Mouse (Mus musculus): ENCODE results near the gene Eif2ak4. TPM values are rescaled to one million over a fixed set of nuclear protein-coding genes. Genes with fewer than 3 reads are reported as not detected.

The Eif2ak4 gene
- polyA plus RNA-seq, 1 experiment from 2014 or later: 9.5 TPM

DNA sequence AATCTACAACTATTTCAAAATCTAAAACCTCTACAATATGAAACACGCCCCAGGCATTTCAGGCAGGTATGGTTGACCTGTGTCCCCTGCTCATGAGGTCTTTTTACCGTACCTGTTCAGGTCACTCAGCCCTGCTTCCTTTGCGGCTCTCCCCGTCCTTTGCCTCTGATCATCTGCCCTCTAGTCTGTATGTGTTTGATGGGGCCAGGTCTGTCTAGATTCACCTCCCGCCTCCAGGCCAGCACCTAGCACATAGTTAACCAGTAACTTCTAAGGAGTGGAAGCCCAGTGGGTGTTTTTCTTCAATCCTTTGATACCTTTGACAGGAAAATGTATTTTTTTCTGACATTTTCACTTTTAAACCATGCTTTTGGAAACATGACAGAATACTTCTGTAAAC is 11.3 kb downstream of the Eif2ak4 start:
- H3K4me1 ChIP-seq (replicated peaks; ENCODE audit: control insufficient read depth, insufficient read depth, low read length): no peaks in the 10 kb centered on the region
- no peak for DNase-seq (ENCODE audit: low spot score)
- no peak overlapping the region for H3K4me3 ChIP-seq (replicated peaks; ENCODE audit: low read length)
- peaks cover 4% of the 10 kb centered on the region; the same call in 1 of the 2 replicates for H3K9me3 ChIP-seq (ENCODE audit: control insufficient read depth, low read length)
- H3K27ac ChIP-seq: no peak overlapping the region
- peaks cover 4% of the 10 kb centered on the region; the same call in 1 of the 2 replicates for H3K36me3 ChIP-seq (replicated peaks; ENCODE audit: control insufficient read depth, insufficient read depth)
- H3K4me2 ChIP-seq (replicated peaks): no peak overlapping the region
- WGBS: 94% methylated on average over 5 of the region's 5 CpGs
- H3K27me3 ChIP-seq (ENCODE audit: control insufficient read depth, insufficient read depth, low read length): no peaks in the 10 kb centered on the region
- no peak overlapping the region for H3K9ac ChIP-seq
- ATAC-seq (ENCODE audit: low FRiP score): no peak

DNA sequence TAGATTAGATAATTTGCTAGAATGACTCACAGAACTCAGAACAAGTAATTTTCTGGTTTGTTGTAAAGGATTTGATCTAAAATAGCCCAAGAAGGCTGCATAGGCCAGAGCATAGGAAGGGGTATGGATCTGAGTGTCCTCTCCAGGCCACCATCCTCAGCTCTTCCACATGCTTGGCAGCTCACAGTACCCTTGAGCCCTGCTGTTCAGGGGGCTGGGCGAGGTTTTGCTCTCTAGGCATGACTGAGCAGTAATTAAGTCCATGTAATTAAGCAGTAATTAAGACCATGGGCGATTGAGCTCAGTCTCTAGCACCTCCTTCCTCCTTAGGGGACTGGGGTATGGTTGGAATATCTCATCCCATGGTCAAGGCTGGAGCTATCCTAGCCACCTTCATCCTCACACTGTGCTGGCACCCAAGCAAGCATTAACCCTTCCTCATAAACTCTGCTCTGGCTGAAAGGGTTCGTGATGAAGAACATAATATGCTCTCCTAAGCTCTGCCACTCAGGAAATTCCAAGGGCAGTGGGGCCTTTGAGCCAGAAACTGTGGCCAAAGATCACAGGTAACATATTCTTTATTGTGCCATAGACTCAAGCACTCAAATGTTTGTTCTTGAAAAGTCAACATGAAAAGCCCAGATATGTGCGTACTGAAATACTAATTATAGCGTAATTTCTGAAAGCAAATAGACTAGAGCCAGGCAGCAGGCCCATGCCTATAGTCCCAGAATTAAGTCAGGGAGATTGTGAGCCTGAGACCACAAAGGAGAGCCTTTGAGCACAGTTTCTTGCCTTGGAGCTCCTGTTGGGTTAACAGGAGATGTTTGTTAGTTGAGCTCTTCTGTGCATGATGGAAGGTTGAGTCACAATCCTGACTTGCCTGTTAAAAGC is 13.7 kb downstream of the Eif2ak4 start:
- Histone ChIP-seq H3K36me3 (replicated peaks; ENCODE audit: control insufficient read depth, insufficient read depth) (peaks cover 9% of the 10 kb centered on the region), H3K27ac (no peak overlapping the region), H3K4me3 (replicated peaks; ENCODE audit: low read length) (no peak overlapping the region), H3K9ac (no peak overlapping the region), H3K9me3 (ENCODE audit: control insufficient read depth, low read length) (no peaks in the 10 kb centered on the region), H3K4me2 (replicated peaks) (no peak overlapping the region), H3K4me1 (replicated peaks; ENCODE audit: control insufficient read depth, insufficient read depth, low read length) (0 out of 2 replicates have a peak, but pooled peaks cover 3% of the 10 kb centered on the region), H3K27me3 (ENCODE audit: control insufficient read depth, insufficient read depth, low read length) (no peaks in the 10 kb centered on the region)
- WGBS: 80% methylated on average over 5 of the region's 5 CpGs
- ATAC-seq (ENCODE audit: low FRiP score) (no peak; the same call in 1 of the 2 replicates), DNase-seq (ENCODE audit: low spot score) (no peak)

DNA sequence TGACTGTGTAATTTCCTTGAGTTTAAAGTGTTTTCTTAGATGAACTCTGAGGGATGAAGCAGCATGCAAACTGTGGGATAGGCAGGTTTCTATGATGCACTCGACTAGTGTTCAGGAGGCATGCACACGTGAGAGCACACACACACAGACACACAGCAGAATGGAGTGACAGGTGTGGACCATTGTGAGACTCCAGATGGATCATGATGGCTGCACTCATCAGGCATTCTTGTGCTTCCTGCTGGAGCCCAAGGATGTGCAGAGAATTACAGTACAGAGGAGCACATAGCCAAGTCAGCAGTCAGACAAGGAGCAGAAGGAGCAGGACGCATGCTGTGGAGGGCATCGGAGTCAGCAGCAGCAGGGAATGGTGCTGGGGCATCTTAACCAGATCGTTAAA is 15.9 kb downstream of the Eif2ak4 start:
- ATAC-seq (ENCODE audit: low FRiP score): 0 out of 2 replicates have a peak, but pooled peaks have one; percentile 46
- H3K27ac ChIP-seq: no peak overlapping the region
- H3K9me3 ChIP-seq (ENCODE audit: control insufficient read depth, low read length): no peaks in the 10 kb centered on the region
- WGBS: 81% methylated on average over 5 of the region's 5 CpGs
- H3K4me2 ChIP-seq (replicated peaks): no peak overlapping the region
- H3K27me3 ChIP-seq (ENCODE audit: control insufficient read depth, insufficient read depth, low read length): no peaks in the 10 kb centered on the region
- no peak overlapping the region for H3K9ac ChIP-seq
- 0 out of 2 replicates have a peak, but pooled peaks cover 3% of the 10 kb centered on the region for H3K4me1 ChIP-seq (replicated peaks; ENCODE audit: control insufficient read depth, insufficient read depth, low read length)
- peaks cover 9% of the 10 kb centered on the region for H3K36me3 ChIP-seq (replicated peaks; ENCODE audit: control insufficient read depth, insufficient read depth)
- no peak for DNase-seq (ENCODE audit: low spot score)
- no peak overlapping the region for H3K4me3 ChIP-seq (replicated peaks; ENCODE audit: low read length)

DNA sequence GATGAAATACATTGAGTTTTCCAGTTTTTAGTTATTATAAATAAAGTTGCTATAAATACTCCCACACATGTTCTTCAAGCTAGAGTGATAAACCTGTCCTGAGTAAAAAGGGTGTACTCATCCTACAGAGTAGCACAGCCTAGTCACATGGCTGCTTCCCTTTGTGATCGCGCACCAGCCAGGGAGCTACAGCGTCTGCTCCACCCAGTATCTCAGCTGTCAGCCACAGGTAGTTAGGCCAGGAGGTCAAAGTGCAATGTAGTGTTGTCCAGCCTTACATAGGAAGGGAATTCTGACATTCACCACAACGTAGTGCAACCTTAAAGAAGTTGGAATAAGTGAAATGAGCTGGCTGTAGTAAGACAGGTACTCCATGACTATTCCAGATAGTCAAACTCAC is 17.1 kb downstream of the Eif2ak4 start:
- no peak for DNase-seq (ENCODE audit: low spot score)
- Histone ChIP-seq H3K27ac (no peak overlapping the region), H3K4me1 (replicated peaks; ENCODE audit: control insufficient read depth, insufficient read depth, low read length) (0 out of 2 replicates have a peak, but pooled peaks cover 3% of the 10 kb centered on the region), H3K9ac (no peak overlapping the region), H3K4me3 (replicated peaks; ENCODE audit: low read length) (no peak overlapping the region), H3K4me2 (replicated peaks) (no peak overlapping the region), H3K9me3 (ENCODE audit: control insufficient read depth, low read length) (no peaks in the 10 kb centered on the region), H3K36me3 (replicated peaks; ENCODE audit: control insufficient read depth, insufficient read depth) (peaks cover 9% of the 10 kb centered on the region), H3K27me3 (ENCODE audit: control insufficient read depth, insufficient read depth, low read length) (no peaks in the 10 kb centered on the region)
- ATAC-seq (ENCODE audit: low FRiP score): no peak
- WGBS: 80% methylated on average over 4 of the region's 4 CpGs

DNA sequence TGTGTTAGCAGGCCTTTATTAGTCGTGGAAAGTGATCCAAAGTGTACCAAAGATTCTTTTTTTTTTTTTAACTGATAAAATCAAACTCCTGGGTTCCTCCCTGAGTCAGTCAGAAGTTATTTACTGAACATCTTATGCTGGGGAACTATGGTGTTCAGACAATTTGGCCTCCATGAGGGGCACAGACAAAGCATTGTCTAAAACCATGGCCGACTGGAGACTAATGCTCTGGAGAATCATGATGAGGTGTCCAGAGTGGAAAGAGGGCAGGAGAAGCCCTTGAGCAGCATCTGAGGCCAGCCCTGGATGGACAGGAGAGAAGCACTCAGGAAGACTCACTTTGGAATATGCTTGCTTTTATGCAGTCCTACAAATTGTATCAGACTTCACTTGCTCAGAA is 18.4 kb downstream of the Eif2ak4 start:
- DNase-seq (ENCODE audit: low spot score) (no peak), ATAC-seq (ENCODE audit: low FRiP score) (no peak)
- no peak overlapping the region for H3K4me2 ChIP-seq (replicated peaks)
- peaks cover 14% of the 10 kb centered on the region for H3K36me3 ChIP-seq (replicated peaks; ENCODE audit: control insufficient read depth, insufficient read depth)
- H3K9me3 ChIP-seq (ENCODE audit: control insufficient read depth, low read length): no peaks in the 10 kb centered on the region
- no peak overlapping the region for H3K27ac ChIP-seq
- H3K4me3 ChIP-seq (replicated peaks; ENCODE audit: low read length): no peak overlapping the region
- 78% methylated on average over 2 of the region's 2 CpGs for WGBS
- H3K9ac ChIP-seq: no peak overlapping the region
- H3K4me1 ChIP-seq (replicated peaks; ENCODE audit: control insufficient read depth, insufficient read depth, low read length): 0 out of 2 replicates have a peak, but pooled peaks cover 3% of the 10 kb centered on the region
- no peaks in the 10 kb centered on the region for H3K27me3 ChIP-seq (ENCODE audit: control insufficient read depth, insufficient read depth, low read length)

DNA sequence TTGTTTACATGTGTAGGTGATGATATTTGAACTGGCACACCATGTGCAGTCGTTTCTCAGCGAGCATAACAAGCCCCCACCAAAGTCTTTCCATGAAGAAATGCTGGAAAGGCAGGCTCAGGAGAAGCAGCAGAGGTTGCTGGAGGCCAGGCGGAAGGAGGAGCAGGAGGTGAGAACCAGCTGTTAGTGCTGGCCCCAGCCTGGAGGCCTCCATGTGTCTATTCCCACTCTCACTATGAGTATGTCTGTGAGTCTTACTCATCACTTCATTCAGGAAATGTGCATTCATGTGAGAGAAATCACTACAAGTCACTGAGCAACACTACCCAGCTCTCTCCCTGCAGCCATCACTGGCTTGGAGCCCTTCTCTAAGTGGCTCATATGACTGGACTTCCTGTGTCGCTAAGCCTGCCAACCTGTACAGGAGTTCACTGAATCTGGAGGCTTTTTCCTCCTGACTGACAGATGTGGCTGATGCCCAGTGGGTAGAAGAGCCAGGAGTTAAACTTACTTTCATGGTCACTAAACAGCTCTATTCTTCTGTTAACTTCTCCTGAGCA is 20.0 kb downstream of the Eif2ak4 start:
- Histone ChIP-seq H3K27ac (no peak overlapping the region), H3K9ac (no peak overlapping the region), H3K9me3 (ENCODE audit: control insufficient read depth, low read length) (no peaks in the 10 kb centered on the region), H3K4me2 (replicated peaks) (no peak overlapping the region), H3K36me3 (replicated peaks; ENCODE audit: control insufficient read depth, insufficient read depth) (peaks cover 28% of the 10 kb centered on the region), H3K27me3 (ENCODE audit: control insufficient read depth, insufficient read depth, low read length) (no peaks in the 10 kb centered on the region), H3K4me3 (replicated peaks; ENCODE audit: low read length) (no peak overlapping the region), H3K4me1 (replicated peaks; ENCODE audit: control insufficient read depth, insufficient read depth, low read length) (0 out of 2 replicates have a peak, but pooled peaks cover 3% of the 10 kb centered on the region)
- ATAC-seq (ENCODE audit: low FRiP score): no peak
- WGBS: 87% methylated on average over 4 of the region's 4 CpGs
- no peak for DNase-seq (ENCODE audit: low spot score)

DNA sequence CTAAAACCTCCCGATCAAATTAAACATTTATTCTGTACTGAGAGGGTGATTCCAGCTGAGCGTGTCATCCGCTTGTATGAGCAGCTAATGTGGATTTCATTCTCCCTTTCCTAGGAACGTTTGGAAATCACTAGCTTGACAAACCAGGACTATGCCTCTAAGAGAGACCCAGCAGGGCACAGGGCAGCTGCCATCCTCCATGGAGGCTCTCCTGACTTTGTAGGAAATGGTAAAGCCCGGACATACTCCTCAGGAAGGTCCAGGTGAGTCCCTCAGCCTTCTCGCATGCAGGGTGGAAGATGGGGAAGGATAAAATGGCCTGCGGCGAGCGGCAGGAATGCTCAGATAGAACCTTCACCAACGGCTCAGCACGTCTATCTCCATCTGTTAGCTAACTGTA is 24.4 kb downstream of the Eif2ak4 start:
- peaks cover 35% of the 10 kb centered on the region for H3K36me3 ChIP-seq (replicated peaks; ENCODE audit: control insufficient read depth, insufficient read depth)
- no peak overlapping the region for H3K4me3 ChIP-seq (replicated peaks; ENCODE audit: low read length)
- no peak overlapping the region for H3K9ac ChIP-seq
- no peaks in the 10 kb centered on the region for H3K27me3 ChIP-seq (ENCODE audit: control insufficient read depth, insufficient read depth, low read length)
- H3K27ac ChIP-seq: no peak overlapping the region
- ATAC-seq (ENCODE audit: low FRiP score) (no peak), DNase-seq (ENCODE audit: low spot score) (no peak)
- H3K4me1 ChIP-seq (replicated peaks; ENCODE audit: control insufficient read depth, insufficient read depth, low read length): no peaks in the 10 kb centered on the region
- H3K9me3 ChIP-seq (ENCODE audit: control insufficient read depth, low read length): no peaks in the 10 kb centered on the region; the same call in 1 of the 2 replicates
- 95% methylated on average over 11 of the region's 11 CpGs for WGBS
- no peak overlapping the region for H3K4me2 ChIP-seq (replicated peaks)

DNA sequence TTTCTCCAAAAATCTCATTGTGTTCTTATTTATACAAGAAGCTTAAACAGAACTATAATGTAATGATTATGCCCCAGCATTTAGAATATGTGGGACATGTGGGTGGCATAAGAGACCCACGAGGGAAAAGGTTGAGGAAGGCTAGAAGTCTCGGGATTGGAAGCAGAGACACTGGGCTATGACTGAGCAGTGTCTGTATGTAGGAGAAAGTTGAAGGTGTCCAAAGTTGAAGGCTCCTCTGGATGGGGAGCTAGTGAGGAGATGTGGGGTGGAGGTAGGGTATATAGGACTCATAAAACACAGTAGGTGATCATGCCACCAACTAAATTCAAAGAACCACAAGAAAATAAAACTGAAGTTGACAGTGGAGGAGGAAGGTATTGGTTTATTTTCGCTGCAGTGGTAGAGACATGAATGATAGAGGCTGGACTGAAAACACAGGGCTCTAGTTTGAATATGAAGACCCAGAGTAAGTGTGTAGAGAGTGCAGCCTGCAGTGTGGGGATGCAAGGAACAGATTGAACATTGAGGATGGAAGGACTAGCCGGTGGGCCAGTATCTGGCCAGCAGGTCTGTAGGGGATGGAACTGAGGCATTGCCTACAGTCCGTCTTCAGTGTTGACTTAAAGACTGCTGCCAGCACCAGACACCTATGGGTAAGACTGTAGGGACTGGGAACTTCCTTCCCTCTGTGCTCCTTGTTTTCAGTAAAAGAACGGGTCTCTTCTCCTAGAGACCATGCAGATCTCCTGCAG is 27.4 kb downstream of the Eif2ak4 start:
- Histone ChIP-seq H3K36me3 (replicated peaks; ENCODE audit: control insufficient read depth, insufficient read depth) (peaks cover 60% of the 10 kb centered on the region), H3K27me3 (ENCODE audit: control insufficient read depth, insufficient read depth, low read length) (no peaks in the 10 kb centered on the region), H3K4me2 (replicated peaks) (no peak overlapping the region), H3K4me1 (replicated peaks; ENCODE audit: control insufficient read depth, insufficient read depth, low read length) (no peaks in the 10 kb centered on the region), H3K27ac (no peak overlapping the region), H3K9me3 (ENCODE audit: control insufficient read depth, low read length) (no peaks in the 10 kb centered on the region; the same call in 1 of the 2 replicates), H3K4me3 (replicated peaks; ENCODE audit: low read length) (no peak overlapping the region), H3K9ac (no peak overlapping the region)
- no peak for ATAC-seq (ENCODE audit: low FRiP score)
- no peak for DNase-seq (ENCODE audit: low spot score)
- WGBS: 94% methylated on average over 6 of the region's 6 CpGs

DNA sequence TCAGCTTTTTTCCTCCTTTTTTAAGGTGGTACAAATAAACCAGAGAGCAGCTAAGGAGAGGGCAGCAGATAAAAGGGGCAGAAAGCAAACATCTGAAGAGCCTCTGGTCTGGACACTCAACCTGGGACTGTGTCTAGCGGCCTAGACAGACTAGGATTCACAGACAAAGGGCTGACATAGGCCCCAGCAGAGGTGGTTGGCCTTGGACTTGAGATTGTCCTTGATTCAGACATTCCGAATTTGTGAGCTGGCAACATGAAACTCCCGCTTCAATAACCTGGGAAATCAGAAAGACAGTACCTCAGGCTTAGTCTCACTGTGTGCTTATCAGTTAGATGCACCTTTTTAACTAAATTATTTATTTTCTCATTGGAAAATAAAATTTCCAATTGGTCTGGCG is 29.7 kb downstream of the Eif2ak4 start:
- 91% methylated on average over 4 of the region's 4 CpGs for WGBS
- H3K36me3 ChIP-seq (replicated peaks; ENCODE audit: control insufficient read depth, insufficient read depth): peaks cover 50% of the 10 kb centered on the region

More for the DNA sequence above, 29.7 kb downstream of the Eif2ak4 start:
- Histone ChIP-seq H3K4me3 (replicated peaks; ENCODE audit: low read length) (no peak overlapping the region), H3K27me3 (ENCODE audit: control insufficient read depth, insufficient read depth, low read length) (no peaks in the 10 kb centered on the region), H3K4me1 (replicated peaks; ENCODE audit: control insufficient read depth, insufficient read depth, low read length) (no peaks in the 10 kb centered on the region), H3K4me2 (replicated peaks) (no peak overlapping the region), H3K27ac (no peak overlapping the region), H3K9ac (no peak overlapping the region), H3K9me3 (ENCODE audit: control insufficient read depth, low read length) (no peaks in the 10 kb centered on the region; the same call in 1 of the 2 replicates)
- ATAC-seq (ENCODE audit: low FRiP score) (no peak), DNase-seq (ENCODE audit: low spot score) (no peak)
